Mouse (Mus musculus): ENCODE measurements around the gene Tgfb1.

- TF ChIP-seq POLR2A (IDR thresholded peaks at IDR 0.05; ENCODE audit: low read depth, low read length) (no peak), CTCF (IDR thresholded peaks at IDR 0.05; ENCODE audit: extremely low read depth, insufficient read depth, insufficient read length, insufficient replicate concordance) (no peak)
Observed at GRCm38 (mm10) chr7:25655601-25656428, 31.0 kb upstream of the Tgfb1 start.

All from spleen, adult 2 months (tissue).